Mouse (Mus musculus) large intestine, adult 2 months (tissue): ENCODE results near the gene Ppp1r26. TPM values are rescaled to one million over a fixed set of nuclear protein-coding genes. Genes with fewer than 3 reads are reported as not detected.
"Not testable (repeated sequence)": the region's sequence is repeated elsewhere in the genome, so short reads cannot be mapped to it uniquely, and the experiment has no call there.

Source experiments
- DNase-seq: peaks from one replicate; pipeline ENCODE4 v3.0.0-alpha.2; 2012; ENCODE audit warnings: low read depth, low spot score
- WGBS: fragments of 180-500 bp; shearing (Covaris S2); methylation state at CpG from one replicate; pipeline ENCODE4 v1.1.7; 2018; 5-methylcytosine and 5-hydroxymethylcytosine counted together
- polyA plus RNA-seq: library from polyadenylated mRNA; depleted of rRNA; stranded (reverse); fragments of >200 nt; gene quantifications from 2 replicates; pipeline ENCODE4 v1.2.3, GENCODE M21; 2012

Ppp1r26 gene
- polyA plus RNA-seq, 1 experiment = 1.1 TPM

DNA sequence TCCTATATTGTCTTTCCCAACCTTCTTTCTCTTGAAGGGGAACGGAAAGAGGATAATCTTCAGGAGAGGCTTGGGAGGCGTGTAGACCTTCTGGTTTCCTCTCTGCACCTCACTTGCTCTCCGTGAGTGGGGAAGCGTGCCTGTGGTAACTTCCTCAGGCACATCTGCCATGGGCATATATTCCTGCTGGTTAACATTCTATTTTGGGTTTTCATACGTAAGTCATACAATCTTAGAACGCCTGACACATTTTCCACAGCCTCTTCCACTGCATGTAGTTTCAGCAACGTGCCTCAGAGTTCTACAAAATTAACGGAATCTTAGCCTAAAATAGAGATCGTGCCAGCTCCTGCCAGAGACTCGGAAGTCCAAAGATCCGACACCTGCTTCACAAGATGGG is 11.2 kb upstream of the Ppp1r26 start:
- 86% methylated on average over 11 of the region's 11 CpGs for WGBS
- no peak for DNase-seq

DNA sequence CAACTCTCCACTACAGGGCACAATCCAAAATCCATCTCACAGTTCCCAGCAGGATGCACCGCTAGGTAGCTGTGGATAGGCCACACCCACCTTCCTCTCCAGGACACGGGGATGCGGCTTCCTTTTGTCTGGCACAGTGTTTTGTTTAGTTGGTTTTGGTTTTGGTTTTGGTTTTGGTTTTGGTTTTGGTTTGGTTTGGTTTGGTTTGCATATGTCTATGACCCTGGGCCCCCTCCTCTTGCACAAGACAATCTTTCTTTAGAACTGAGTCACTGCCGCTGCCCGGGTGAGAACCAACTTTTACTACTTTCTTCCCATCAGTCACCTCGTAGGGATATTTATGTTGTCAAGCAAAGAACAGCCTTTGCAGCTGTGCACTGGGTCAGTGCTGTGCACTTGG is 5.8 kb upstream of the Ppp1r26 start:
- 26% methylated on average over 6 of the region's 6 CpGs for WGBS
- DNase-seq = no peak

DNA sequence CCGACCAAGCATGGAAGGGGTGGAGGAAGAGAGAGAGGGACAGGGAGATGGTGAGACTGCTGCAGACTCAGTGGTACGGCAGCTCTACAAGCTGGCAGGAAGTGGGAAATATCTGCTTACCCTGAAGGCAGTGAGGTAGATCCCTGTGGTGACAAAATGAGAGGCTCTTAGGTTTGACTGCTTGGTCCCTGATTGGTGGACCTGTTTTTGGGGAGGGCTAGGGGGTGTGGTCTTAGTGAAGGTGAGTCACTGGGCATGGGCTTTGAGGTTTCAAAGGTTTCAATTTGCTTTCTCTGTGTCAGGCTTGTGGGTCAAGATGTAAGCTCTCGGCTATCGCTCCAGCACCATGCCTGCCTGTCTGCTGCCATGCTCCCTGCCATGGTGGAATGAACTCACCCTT is 1.5 kb upstream of the Ppp1r26 start:
- WGBS = 85% methylated on average over 4 of the region's 4 CpGs
- DNase-seq = no peak

DNA sequence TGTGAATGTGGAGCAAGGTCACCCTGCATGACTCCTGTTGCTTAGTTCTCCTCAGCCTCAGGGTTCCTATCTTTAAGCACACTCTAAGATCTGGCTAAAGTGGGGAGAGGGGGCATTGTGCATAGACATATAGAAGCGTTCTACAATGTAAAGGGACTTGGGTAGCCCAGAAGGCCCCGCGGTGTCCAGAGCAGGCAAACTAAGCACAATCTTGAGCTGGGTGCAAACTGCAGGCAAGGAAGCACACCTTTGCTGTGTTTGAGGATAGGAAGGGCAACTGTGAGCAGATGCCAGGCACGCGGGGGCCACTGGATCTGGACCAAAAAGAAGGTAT is 452 bp upstream of the Ppp1r26 start:
- DNase-seq = no peak
- 9% methylated on average over 5 of the region's 5 CpGs for WGBS

DNA sequence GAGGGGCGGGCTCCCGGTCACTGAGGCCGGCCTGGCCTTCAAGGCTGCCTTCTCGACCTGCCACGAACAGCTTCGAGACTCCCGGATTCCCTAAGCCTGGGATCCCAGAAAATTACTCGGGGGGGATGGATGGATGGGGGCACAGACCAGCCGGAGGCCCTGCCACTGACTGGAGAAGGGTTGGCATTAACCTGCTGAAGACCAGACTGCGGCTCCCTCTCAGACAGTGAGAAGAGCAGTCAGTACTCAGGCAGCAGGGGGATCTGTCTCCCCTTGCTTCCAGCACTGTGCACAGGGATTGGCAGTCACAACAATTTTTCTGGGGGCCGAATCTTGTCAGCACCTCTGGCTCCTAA is 693 bp downstream of the Ppp1r26 start:
- DNase-seq = no peak

DNA sequence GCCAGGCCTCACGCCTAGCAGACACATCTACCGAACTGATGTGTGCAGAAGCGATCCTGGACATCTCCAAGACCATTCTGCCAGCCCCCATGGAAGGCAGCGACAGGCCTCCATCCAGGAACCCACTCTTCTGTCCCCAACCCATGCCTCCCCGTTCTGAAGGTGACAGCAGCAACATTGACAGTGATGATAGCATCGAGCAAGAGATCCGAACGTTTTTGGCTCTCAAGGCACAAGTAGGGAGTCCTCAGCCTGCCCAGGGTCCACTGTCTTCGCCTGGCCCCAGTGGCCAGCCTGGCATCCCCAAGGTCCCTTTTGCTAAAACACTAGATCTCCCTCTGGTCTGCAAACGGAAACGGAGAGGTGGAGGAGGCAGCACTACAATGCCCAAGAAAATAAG is 5.1 kb downstream of the Ppp1r26 start:
- no peak for DNase-seq
- WGBS = 94% methylated on average over 11 of the region's 11 CpGs

More for the DNA sequence above, 693 bp downstream of the Ppp1r26 start:
- 7% methylated on average over 11 of the region's 11 CpGs for WGBS

DNA sequence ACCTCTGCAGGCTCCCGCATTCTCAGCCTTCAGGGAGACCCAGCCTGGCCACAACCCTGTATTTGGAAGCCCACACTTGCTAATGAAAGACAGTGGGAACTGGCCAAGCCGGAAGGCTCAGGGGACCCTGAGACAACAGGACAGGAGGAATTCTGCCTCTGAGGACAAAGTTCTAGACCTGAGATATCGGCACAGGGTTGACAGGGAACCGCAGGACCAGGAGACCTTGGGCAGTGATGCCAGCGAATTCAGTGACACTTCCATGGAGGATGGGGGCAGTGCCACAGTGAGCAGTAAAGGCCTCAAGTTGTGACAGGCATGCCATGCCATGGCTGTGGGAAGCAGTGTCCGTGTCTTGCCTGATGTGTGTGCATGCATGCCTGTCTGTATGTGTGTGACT is 6.9 kb downstream of the Ppp1r26 start:
- WGBS = 87% methylated on average over 6 of the region's 6 CpGs
- DNase-seq = no peak

DNA sequence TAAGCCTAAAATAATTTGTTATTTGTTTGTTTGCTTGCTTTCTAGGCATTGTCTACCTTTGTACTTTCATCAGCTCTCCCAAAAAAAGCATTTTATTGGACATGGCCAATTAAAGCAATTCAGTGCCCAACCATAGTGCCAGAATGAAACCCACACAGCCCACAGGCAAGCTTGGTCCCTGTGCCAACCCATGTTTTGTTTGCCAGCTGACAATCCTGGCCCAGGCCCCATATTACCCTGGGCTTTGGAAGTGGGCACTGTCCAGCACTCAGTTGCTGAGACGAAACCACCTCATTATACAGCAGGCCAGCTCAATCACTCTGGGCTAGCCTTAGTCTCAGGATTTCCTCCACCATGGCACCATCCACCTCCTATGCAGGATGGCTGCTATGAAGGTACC is 10.0 kb downstream of the Ppp1r26 start:
- WGBS = 69% methylated on average over 1 of the region's 1 CpGs
- no peak for DNase-seq

DNA sequence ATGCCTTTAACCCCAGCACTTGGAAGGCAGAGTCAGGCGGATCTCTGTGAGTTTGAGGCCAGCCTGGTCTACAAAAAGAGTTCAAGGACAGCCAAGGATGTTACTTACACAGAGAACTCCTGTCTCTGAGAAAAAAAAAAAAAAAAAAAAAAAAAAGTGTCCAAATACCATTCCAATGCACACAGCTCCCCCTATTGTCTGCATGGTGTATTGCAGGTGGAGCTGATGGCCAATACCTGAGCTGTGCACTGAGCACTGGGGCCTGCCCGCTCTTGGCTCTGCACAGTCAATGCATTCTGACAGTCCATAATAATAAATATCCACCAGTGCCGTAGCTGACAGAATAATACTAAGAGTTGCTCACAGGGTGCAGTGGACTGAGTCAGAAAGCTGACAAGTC is 17.3 kb downstream of the Ppp1r26 start:
- WGBS = 64% methylated on average over 3 of the region's 3 CpGs
- no peak for DNase-seq

DNA sequence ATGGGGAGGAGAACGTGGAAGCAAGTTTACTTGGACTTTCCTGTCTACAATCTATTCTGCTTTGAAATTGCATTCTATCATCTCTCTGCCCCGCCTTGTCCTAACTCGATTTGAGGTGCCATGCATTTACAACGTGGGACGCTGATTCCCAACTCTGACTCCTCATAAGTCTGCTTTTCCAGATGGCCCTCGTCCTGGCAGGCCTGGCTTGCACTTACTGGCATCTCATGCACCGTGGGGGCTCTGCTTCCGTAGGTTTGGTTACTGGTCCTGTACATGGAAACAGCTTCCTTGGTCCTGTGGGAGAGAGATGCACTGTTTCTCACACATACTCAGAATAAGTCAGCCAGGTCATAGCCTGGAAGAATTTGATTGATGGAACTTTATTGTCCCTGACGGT is 18.3 kb downstream of the Ppp1r26 start:
- DNase-seq = no peak
- 73% methylated on average over 9 of the region's 9 CpGs for WGBS

DNA sequence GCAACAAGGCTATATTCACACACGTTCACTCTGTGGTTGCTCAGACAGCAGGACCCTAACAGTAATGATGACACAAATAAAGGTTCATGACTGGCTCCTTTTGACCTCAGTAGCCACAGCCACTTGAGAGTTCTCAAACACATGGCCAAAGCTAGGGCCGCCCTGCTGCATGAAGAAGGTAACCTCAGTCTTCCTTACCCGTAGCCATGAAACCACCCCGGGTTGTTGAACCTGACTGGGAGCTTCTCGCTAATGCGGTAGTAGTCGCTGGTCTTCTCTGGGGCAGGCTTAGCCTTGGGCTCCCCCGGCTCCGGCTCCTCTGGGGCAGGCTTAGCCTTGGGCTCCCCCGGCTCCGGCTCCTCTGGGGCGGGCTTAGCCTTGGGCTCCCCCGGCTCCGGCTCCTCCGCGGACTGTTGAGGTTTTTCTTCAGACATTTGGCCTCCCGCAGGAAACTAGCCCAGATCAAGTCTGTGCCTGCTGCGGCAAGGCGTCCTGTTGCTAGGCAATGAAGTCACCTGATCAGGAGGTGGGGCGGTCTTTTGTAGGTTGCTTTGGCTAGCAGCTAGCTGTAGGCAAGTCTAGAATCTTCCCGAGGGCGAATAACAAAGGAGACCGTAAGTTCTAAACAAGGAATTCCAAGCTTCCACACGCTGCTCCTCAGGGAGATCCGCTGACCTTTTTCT is 19.4 kb downstream of the Ppp1r26 start, which contains the start of gene 1700007K13Rik:
Gene 1700007K13Rik, minus strand, starts transcription at position 497 of the 683 bp plus-strand sequence.
- DNase-seq = peak; percentile 69

DNA sequence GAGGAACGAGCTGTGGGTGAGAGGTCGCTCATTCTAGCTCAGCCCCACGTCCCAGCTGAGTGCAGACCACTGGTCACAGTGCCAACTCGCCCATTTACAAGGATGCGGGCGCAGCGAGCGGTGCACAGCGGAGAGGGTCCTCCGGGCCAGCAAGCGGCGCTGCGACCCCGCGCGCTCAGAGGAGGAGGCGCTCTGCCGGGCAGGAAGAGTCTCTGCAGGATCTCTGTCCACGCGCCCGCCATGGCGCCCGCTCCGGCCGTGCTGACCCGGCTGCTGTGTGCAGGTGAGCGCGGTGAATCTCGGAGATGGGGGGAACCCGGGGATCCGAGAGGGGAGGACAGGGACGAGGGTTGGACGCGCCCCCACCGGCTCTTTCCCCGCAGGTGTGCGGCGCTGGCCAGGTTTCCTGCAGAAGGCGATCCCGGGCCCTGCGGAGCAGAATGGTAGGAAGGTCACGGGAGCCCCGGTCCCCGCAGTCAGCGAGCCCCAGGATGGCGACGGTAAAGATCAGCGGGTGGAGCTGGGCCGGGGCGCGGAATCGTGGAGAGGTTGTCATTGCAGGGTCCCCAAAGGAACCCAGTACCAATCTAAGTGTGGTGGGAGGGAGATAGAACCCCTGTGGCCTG is 21.4 kb downstream of the Ppp1r26 start, which contains the start of gene Mrps2:
Gene Mrps2, plus strand, starts transcription at position 207 of the 626 bp plus-strand sequence.
- 0% methylated on average over 52 of the region's 52 CpGs for WGBS
- DNase-seq = no peak

More for the DNA sequence above, 19.4 kb downstream of the Ppp1r26 start, which contains the start of gene 1700007K13Rik:
- WGBS = 6% methylated on average over 25 of the region's 25 CpGs

DNA sequence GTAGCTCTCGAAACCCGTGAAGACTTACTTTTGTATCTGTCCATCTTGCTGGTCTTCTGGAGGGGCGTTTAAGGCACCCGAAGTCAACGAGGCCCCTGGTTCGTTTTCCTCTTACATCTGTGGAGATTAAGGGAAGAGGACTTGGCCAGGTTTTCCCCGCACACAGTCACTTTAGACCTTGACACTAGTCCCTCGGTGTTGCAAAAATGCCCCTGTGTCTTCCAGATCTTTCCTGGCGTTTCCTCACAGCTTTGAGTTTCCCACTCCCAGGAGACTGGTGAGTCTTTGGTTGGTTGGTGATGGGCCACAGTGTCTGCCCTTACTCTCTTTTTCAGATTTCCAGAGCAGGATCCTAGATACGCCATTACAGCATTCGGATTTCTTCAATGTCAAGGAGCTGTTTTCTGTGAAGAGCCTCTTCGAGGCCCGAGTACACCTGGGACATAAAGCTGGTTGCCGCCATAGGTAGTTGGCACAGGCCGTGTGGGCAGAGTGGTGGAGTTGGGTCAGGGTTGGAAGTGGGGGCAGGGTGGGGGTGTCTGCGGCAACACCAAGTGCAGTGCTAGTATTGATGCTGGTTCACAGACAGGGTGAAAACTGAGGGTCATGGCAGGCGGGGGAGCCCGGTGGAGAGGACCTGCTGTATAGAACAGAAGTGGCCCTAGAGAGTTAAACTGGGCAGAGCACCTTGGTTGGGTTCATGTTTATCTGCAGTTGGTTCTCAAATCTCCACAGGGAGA is 22.1 kb downstream of the Ppp1r26 start:
- WGBS = 50% methylated on average over 18 of the region's 18 CpGs

DNA sequence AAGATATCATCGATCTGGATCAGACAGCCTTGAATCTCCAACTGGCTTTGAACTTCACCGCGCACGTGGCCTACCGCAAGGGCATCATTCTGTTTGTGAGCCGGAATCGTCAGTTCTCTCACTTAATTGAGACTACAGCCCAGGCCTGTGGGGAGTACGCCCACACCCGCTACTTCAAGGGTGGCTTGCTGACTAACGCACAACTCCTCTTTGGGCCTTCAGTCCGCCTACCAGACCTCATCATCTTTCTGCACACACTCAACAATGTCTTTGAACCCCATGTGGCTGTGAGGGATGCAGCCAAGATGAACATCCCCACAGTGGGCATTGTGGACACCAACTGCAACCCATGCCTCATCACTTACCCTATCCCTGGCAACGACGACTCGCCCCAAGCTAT is 22.9 kb downstream of the Ppp1r26 start:
- no peak for DNase-seq
- WGBS = 97% methylated on average over 14 of the region's 14 CpGs

More for the DNA sequence above, 22.1 kb downstream of the Ppp1r26 start:
- no peak for DNase-seq

DNA sequence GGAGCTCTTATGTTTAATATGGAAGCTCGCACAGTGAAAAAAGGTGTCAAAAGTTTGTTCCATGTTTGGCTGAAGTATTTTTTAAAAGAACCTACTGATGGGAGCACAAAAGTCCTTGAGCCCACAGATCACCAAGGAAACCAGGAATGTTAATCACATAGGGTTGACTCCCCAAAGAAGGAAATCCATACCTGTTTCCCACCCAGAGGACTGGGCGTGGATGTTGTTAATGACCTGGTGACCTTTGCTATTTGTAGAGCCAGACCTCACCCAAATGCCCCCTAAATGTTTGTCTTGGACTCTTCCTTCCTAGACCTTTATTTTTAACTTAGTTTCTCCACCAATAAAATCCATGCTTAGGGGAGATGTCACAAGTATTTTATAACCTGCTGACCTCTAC is 24.0 kb downstream of the Ppp1r26 start:
- WGBS = 84% methylated on average over 2 of the region's 2 CpGs
- no peak for DNase-seq

DNA sequence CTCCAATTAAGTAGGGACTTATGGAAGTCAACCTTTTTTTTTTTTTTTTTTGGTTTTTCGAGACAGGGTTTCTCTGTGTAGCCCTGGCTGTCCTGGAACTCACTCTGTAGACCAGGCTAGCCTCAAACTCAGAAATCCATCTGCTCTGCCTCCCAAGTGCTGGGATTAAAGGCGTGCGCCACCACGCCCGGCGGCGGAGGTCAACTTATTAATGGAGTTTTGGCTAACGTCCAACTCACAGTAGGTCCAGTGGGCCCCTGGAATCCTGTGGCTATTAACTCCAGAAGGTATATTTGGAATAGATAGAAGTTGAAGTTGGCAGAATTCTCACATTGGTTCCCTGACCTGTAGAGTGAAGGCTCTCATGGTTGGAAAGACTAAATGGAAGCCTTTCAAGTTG is 25.4 kb downstream of the Ppp1r26 start:
- not testable (repeated sequence) for DNase-seq
- WGBS = 94% methylated on average over 8 of the region's 8 CpGs

DNA sequence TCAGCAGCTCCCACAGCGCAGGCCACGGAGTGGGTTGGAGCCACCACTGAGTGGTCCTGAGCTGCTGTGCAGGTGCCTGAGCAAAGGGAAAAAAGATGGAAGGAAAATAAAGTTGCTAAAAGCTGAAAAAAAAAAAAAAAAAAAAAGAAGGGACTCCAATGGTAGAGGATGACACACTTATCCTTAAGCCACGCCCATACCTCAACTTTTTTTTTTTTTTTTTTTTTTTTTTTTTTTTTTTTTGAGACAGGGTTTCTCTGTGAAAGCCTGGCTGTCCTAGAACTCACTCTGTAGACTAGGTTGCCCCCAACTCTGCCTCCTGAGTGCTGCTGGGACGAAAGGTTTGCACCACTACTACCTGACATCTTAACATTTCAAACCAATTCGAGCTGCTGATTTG is 31.4 kb downstream of the Ppp1r26 start:
- DNase-seq = not testable (repeated sequence)

DNA sequence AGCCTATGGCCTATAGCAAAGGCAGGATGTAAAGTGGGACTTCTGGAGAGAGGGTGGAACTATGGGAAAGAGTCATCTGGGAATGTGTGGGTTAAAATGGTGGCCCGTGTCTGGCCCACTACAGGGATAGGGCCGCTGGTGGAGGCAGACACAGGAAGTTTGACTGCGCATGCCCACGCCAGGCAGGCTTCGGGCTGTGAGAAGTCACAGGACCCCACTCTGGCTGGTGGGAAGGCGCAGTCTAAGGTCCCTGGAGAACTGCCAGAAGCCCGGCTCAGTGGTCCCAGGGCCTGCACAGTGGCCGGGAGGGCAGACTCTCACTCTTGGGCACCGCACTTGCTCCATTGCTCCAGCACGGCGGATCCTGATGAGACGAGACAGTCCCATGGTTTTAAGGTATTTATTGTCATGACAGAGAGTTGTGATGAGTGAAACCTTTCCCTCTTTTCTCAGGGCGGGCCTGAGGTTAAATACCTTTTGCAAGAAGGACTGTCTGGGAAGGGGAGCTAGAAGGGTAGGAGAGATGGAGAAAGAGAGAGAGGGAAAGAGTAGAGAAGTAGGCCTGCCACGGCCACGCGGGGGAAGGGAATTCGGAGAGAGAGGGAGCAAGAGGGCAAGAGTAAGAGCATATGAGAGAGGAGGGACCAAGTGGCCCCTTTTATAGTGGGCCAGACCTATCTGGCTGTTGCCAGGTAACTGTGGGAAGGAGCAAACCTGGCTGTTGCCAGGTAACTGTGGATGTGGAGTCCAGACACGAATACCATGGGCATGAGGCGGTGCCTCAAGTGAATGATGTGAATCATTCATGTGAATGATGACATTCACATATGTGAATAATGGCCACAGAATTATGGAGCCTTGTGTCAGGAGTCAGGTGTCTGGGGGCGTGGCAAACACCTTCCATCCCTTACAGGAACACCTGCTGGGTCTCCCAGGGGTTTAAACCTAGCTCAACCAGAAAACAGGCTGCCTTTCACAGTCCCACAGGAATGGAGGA is 32.9 kb downstream of the Ppp1r26 start:
- DNase-seq = no peak
- 53% methylated on average over 20 of the region's 20 CpGs for WGBS

More for the DNA sequence above, 31.4 kb downstream of the Ppp1r26 start:
- 89% methylated on average over 5 of the region's 5 CpGs for WGBS

DNA sequence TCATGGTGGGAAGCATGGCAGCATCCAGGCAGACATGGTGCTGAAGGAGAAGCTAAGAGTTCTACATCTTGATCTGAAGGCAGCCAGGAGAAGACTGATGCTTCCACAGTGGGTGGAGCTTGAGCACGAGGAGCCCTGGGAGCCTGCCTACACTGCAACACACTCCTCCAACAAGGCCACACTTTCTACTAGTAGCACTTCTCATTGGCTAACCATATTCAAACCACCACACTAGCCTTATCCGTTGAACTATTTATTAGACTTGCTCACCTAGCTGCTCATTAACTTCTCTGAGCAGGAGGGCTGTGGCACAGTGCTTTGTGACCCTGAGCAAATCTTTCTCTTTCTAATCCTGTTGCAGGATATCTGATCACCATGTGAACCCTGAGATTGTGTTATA is 37.3 kb downstream of the Ppp1r26 start:
- WGBS = 26% methylated on average over 2 of the region's 2 CpGs
- no peak for DNase-seq

DNA sequence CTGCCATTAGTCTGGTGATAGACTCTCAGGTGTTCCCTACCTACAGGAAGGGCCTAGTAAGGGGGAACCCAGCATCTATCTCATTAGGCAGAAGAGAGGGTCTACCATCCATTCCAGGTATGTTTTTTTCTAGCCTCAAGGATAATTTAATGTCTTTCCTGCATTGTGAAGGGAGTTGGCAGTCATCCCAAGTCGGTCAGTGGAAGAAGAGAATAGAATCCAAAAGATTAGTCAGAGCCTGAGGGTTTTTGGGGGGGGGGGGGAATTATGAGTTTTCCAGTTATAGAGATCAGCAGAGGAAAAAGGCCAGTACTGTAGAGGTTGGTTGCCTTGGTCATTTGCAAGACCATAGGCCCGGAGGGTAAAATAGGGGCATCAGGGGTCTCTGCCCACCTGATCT is 47.9 kb downstream of the Ppp1r26 start:
- WGBS = 78% methylated on average over 2 of the region's 2 CpGs
- DNase-seq = no peak
